Mouse (Mus musculus) embryo, embryonic 10.5 days (tissue): ENCODE measurements around the gene Zbtb49.

ENCODE experiments used
- DNase-seq: peaks from one replicate; pipeline ENCODE4 v3.0.0-alpha.2; 2015; ENCODE audit warnings: low spot score

Zbtb49 gene

GRCm38 (mm10) chr5:38194946-38195345 lies 25.3 kb downstream of the Zbtb49 start:
- DNase-seq: no peak

- DNase-seq: no peak
Measured at GRCm38 (mm10) chr5:38190907-38191306, 29.4 kb downstream of the Zbtb49 start.

GRCm38 (mm10) chr5:38187006-38187405 lies 33.3 kb downstream of the Zbtb49 start:
- no peak for DNase-seq

GRCm38 (mm10) chr5:38184688-38185285 lies 35.5 kb downstream of the Zbtb49 start:
- DNase-seq: no peak

- no peak for DNase-seq
Measured at GRCm38 (mm10) chr5:38174256-38174912, 45.9 kb downstream of the Zbtb49 start.

GRCm38 (mm10) chr5:38173766-38174165 lies 46.5 kb downstream of the Zbtb49 start:
- peak; percentile 36 for DNase-seq

- no peak for DNase-seq
Measured at GRCm38 (mm10) chr5:38168497-38168896, 51.8 kb downstream of the Zbtb49 start.

- DNase-seq: peak; percentile 39
Measured at GRCm38 (mm10) chr5:38159634-38160413, 60.4 kb downstream of the Zbtb49 start, which contains the start of gene Nsg1. Gene Nsg1 (minus strand): TSS chr5:38159907.

GRCm38 (mm10) chr5:38158947-38159633 lies 61.2 kb downstream of the Zbtb49 start:
- DNase-seq: peak; percentile 66

GRCm38 (mm10) chr5:38158501-38158946 lies 61.7 kb downstream of the Zbtb49 start:
- DNase-seq: peak; percentile 56

GRCm38 (mm10) chr5:38157481-38158020 lies 62.7 kb downstream of the Zbtb49 start:
- no peak for DNase-seq

GRCm38 (mm10) chr5:38153636-38154035 lies 66.6 kb downstream of the Zbtb49 start:
- DNase-seq: no peak

- no peak for DNase-seq
Measured at GRCm38 (mm10) chr5:38152201-38153108, 67.8 kb downstream of the Zbtb49 start.

- DNase-seq: no peak
Measured at GRCm38 (mm10) chr5:38151264-38151663, 69.0 kb downstream of the Zbtb49 start.

- no peak for DNase-seq
Measured at GRCm38 (mm10) chr5:38146524-38146923, 73.7 kb downstream of the Zbtb49 start.

GRCm38 (mm10) chr5:38140893-38141292 lies 79.4 kb downstream of the Zbtb49 start:
- no peak for DNase-seq
